Mouse (Mus musculus) embryonic facial prominence, embryonic 15.5 days (tissue): ENCODE data around the gene Hinfp. TPM values are rescaled to one million over a fixed set of nuclear protein-coding genes. Genes with fewer than 3 reads are reported as not detected.
"Not testable (repeated sequence)": the region's sequence is repeated elsewhere in the genome, so short reads cannot be mapped to it uniquely, and the experiment has no call there.

Experiments used
- ATAC-seq: fragments of 200-750 bp; cut with Nextera tagmentation; 2 replicates; pipeline ENCODE4 v1.8.0; 2017; ENCODE audit warnings: low read depth, moderate TSS enrichment; ENCODE audit not compliant: insufficient number of reproducible peaks, low FRiP score, low TSS enrichment
- H3K27ac ChIP-seq: fragments of 300-500 bp; sonication (generic); replicated peaks from 2 replicates; pipeline ENCODE4 v1.5.1; 2015; ENCODE audit warnings: mild to moderate bottlenecking, inconsistent platforms
- H3K27me3 ChIP-seq: fragments of 300-500 bp; sonication (generic); 2 replicates; pipeline ENCODE4 v1.6.1; 2015; ENCODE audit warnings: inconsistent platforms
- H3K36me3 ChIP-seq: fragments of 300-500 bp; sonication (generic); 2 replicates; pipeline ENCODE4 v1.6.1; 2015; ENCODE audit warnings: mild to moderate bottlenecking, inconsistent platforms
- H3K4me1 ChIP-seq: fragments of 300-500 bp; sonication (generic); 2 replicates; pipeline ENCODE4 v1.6.1; 2015; ENCODE audit warnings: inconsistent platforms
- H3K4me2 ChIP-seq: fragments of 300-500 bp; sonication (generic); replicated peaks from 2 replicates; pipeline ENCODE4 v1.6.1; 2015; ENCODE audit warnings: mild to moderate bottlenecking, inconsistent platforms
- H3K4me3 ChIP-seq: fragments of 300-500 bp; sonication (generic); replicated peaks from 2 replicates; pipeline ENCODE4 v1.5.1; 2015; ENCODE audit warnings: mild to moderate bottlenecking, inconsistent platforms
- H3K9ac ChIP-seq: fragments of 300-500 bp; sonication (generic); 2 replicates; pipeline ENCODE4 v1.6.1; 2015; ENCODE audit warnings: inconsistent platforms
- H3K9me3 ChIP-seq: fragments of 300-500 bp; sonication (generic); replicated peaks from 2 replicates; pipeline ENCODE4 v1.6.1; 2016; ENCODE audit warnings: inconsistent platforms
- WGBS: fragments of 180-500 bp; shearing (Covaris S2); methylation state at CpG from one replicate; pipeline ENCODE4 v1.1.7; 2015; 5-methylcytosine and 5-hydroxymethylcytosine counted together
- polyA plus RNA-seq: library from polyadenylated mRNA; unstranded; fragments of >200 nt; fragmentation: Nextera tagmentation; extraction: Ambion mirVana; gene quantifications from 2 replicates; pipeline ENCODE4 v1.2.1, GENCODE M21; 2015

Gene Hinfp
- polyA plus RNA-seq, 1 experiment from 2014 or later = 26.6 TPM

- WGBS = 69% methylated on average over 3 of the region's 3 CpGs
- H3K4me1 ChIP-seq = peaks cover 24% of the 10 kb centered on the region
- no peaks in the 10 kb centered on the region for H3K9me3 ChIP-seq
- H3K36me3 ChIP-seq = peaks cover 40% of the 10 kb centered on the region
- H3K27me3 ChIP-seq = no peaks in the 10 kb centered on the region
- ATAC-seq = no peak
- H3K4me2 ChIP-seq = no peak overlapping the region
- 0 out of 2 replicates have a peak overlapping the region, but pooled peaks have one; percentile 96 for H3K4me3 ChIP-seq
- no peak overlapping the region for H3K9ac ChIP-seq
- H3K27ac ChIP-seq = no peak overlapping the region
Measured at GRCm38 (mm10) chr9:44342173-44342572, 36.7 kb upstream of the Hinfp start.

GRCm38 (mm10) chr9:44341487-44341886 lies 36.0 kb upstream of the Hinfp start:
- no peak overlapping the region for H3K4me3 ChIP-seq
- H3K9me3 ChIP-seq = no peaks in the 10 kb centered on the region
- WGBS = 92% methylated on average over 5 of the region's 5 CpGs
- H3K36me3 ChIP-seq = peaks cover 38% of the 10 kb centered on the region
- H3K27me3 ChIP-seq = no peaks in the 10 kb centered on the region
- ATAC-seq = no peak
- no peak overlapping the region for H3K9ac ChIP-seq
- no peak overlapping the region for H3K4me2 ChIP-seq
- H3K27ac ChIP-seq = no peak overlapping the region
- H3K4me1 ChIP-seq = peaks cover 31% of the 10 kb centered on the region

DNA sequence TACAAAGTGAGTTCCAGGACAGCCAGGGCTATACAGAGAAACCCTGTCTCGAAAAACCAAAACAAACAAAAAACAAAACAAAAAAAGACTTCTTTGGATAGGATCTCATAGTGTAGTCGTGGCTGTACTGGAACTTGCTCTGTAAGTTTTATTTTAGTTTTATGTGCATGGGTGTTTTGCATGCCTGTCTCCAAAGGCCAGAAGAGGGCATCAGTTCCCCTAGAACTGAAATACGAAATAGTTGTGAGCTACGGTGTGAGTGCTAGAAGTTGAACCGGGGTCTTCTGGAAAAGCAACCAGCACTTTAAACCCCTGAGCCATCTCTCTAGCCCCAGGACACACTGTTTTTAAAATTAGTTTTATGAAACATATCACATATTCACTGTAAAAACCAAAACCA lies 33.1 kb upstream of the Hinfp start:
- Histone ChIP-seq H3K27me3 (no peaks in the 10 kb centered on the region), H3K36me3 (peaks cover 42% of the 10 kb centered on the region), H3K4me3 (no peak overlapping the region), H3K9me3 (no peaks in the 10 kb centered on the region), H3K4me1 (peaks cover 39% of the 10 kb centered on the region), H3K4me2 (no peak overlapping the region), H3K27ac (no peak overlapping the region), H3K9ac (no peak overlapping the region)
- no peak for ATAC-seq
- WGBS = 86% methylated on average over 5 of the region's 5 CpGs

GRCm38 (mm10) chr9:44337436-44338169 lies 32.1 kb upstream of the Hinfp start:
- WGBS = 66% methylated on average over 9 of the region's 9 CpGs
- Histone ChIP-seq H3K27me3 (no peaks in the 10 kb centered on the region), H3K4me2 (peak overlapping the region; percentile 76), H3K4me3 (peak overlapping the region; percentile 72), H3K4me1 (peaks cover 31% of the 10 kb centered on the region), H3K36me3 (peaks cover 52% of the 10 kb centered on the region), H3K27ac (peak overlapping the region; percentile 40), H3K9ac (peak overlapping the region; percentile 9; the same call in 1 of the 2 replicates), H3K9me3 (no peaks in the 10 kb centered on the region)
- ATAC-seq = no peak

GRCm38 (mm10) chr9:44336964-44337363 lies 31.5 kb upstream of the Hinfp start:
- WGBS = 59% methylated on average over 3 of the region's 3 CpGs
- Histone ChIP-seq H3K27ac (peak overlapping the region; percentile 34; the same call in 1 of the 2 replicates), H3K4me3 (peak overlapping the region; percentile 72), H3K9ac (peak overlapping the region; percentile 26; the same call in 1 of the 2 replicates), H3K9me3 (no peaks in the 10 kb centered on the region), H3K27me3 (no peaks in the 10 kb centered on the region), H3K4me2 (peak overlapping the region; percentile 76), H3K4me1 (peaks cover 25% of the 10 kb centered on the region), H3K36me3 (peaks cover 57% of the 10 kb centered on the region)
- no peak for ATAC-seq

DNA sequence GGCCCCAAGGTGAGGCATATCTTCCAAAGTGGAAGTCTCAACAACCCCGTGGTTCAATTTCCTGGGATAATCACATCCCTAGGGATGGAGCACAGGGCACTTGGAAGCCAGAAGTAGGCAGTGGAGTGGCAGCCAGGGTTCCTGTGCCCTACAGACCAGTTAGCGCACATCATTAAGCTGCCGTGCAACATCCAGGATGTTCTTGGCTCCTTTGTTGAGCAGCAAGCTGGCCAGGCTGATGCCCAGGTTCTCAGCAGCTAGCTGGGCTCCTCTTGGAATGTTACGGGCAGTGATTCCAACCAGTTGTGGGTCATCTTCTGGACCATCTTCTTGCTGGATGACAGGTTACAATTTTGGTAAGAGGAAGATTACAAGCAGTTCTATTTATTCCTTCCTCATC lies 31.0 kb upstream of the Hinfp start:
- H3K4me3 ChIP-seq = peak overlapping the region; percentile 72
- ATAC-seq, H3K27me3 ChIP-seq, H3K9me3 ChIP-seq: not testable (repeated sequence)
- H3K36me3 ChIP-seq = peaks cover 61% of the 10 kb centered on the region
- peak overlapping the region; percentile 34; the same call in 1 of the 2 replicates for H3K27ac ChIP-seq
- peaks cover 25% of the 10 kb centered on the region for H3K4me1 ChIP-seq
- peak overlapping the region; percentile 76 for H3K4me2 ChIP-seq
- WGBS = 41% methylated on average over 4 of the region's 4 CpGs
- peak overlapping the region; percentile 26; the same call in 1 of the 2 replicates for H3K9ac ChIP-seq

- no peak for ATAC-seq
- H3K36me3 ChIP-seq = peaks cover 63% of the 10 kb centered on the region
Measured at GRCm38 (mm10) chr9:44336093-44336406, 30.6 kb upstream of the Hinfp start.

DNA sequence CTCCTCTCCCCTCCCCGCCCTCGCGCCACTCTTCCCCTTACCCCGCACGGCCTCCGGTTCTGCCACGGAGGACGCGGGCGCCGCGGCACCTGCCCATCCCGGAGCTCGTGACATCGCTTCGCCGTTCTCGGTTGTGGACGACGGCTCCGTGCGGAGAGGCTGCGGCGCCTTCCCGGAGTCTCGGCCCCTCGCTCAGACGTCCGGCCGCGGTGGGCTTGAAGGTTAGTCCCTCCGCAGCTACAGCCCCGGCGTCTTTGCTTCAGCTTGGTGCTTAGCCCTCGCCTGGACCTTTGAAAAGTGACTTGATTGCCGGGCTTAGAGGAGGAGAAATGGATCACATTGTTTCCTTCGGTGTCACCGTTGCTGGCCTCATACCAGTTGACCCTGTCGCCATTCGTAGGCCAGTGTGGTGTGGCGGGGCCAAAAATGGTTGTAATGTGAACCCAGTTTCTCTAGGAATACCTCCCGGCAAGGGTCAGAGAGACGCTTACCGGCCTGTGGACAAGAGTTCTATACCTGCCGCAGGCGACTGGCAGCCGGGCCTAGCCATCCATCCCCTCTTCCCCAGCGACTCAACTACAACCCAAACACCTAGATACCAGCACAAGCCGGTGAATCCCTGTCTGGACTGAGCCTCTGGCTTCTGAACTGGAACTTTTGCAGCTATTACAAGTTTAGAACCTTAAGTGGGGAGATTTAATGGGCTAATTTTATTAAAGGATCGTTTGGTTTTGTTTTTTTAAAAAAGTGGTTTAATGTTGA lies 30.0 kb upstream of the Hinfp start:
- Histone ChIP-seq H3K4me3 (peak overlapping the region; percentile 72), H3K27ac (peak overlapping the region; percentile 96), H3K9ac (peak overlapping the region; percentile 79), H3K9me3 (no peaks in the 10 kb centered on the region), H3K4me2 (peak overlapping the region; percentile 76), H3K27me3 (no peaks in the 10 kb centered on the region), H3K36me3 (peaks cover 63% of the 10 kb centered on the region), H3K4me1 (peaks cover 25% of the 10 kb centered on the region)
- under 1% methylated on average over 50 of the region's 50 CpGs for WGBS
- ATAC-seq = peak; percentile 2; the same call in 1 of the 2 replicates

More at GRCm38 (mm10) chr9:44336093-44336406, 30.6 kb upstream of the Hinfp start:
- H3K4me1 ChIP-seq = peaks cover 25% of the 10 kb centered on the region
- no peaks in the 10 kb centered on the region for H3K9me3 ChIP-seq
- WGBS = under 1% methylated on average over 5 of the region's 5 CpGs
- H3K27ac ChIP-seq = peak overlapping the region; percentile 96; the same call in 1 of the 2 replicates
- H3K9ac ChIP-seq = peak overlapping the region; percentile 79
- peak overlapping the region; percentile 72 for H3K4me3 ChIP-seq
- peak overlapping the region; percentile 76 for H3K4me2 ChIP-seq
- H3K27me3 ChIP-seq = no peaks in the 10 kb centered on the region

GRCm38 (mm10) chr9:44334396-44335330 lies 29.2 kb upstream of the Hinfp start, which contains the start of gene H2afx:
H2afx (plus strand) TSS chr9:44334694.
- H3K27ac ChIP-seq = peak within 1 kb of the TSS; percentile 96
- H3K4me1 ChIP-seq = peaks cover 25% of the 10 kb centered on the region
- no peaks in the 10 kb centered on the region for H3K9me3 ChIP-seq
- WGBS = under 1% methylated on average over 91 of the region's 91 CpGs
- H3K4me3 ChIP-seq = peak within 1 kb of the TSS; percentile 72
- ATAC-seq = peak; percentile 95
- H3K27me3 ChIP-seq = no peaks in the 10 kb centered on the region
- peak within 1 kb of the TSS; percentile 76 for H3K4me2 ChIP-seq
- peak within 1 kb of the TSS; percentile 79 for H3K9ac ChIP-seq
- H3K36me3 ChIP-seq = peaks cover 64% of the 10 kb centered on the region

DNA sequence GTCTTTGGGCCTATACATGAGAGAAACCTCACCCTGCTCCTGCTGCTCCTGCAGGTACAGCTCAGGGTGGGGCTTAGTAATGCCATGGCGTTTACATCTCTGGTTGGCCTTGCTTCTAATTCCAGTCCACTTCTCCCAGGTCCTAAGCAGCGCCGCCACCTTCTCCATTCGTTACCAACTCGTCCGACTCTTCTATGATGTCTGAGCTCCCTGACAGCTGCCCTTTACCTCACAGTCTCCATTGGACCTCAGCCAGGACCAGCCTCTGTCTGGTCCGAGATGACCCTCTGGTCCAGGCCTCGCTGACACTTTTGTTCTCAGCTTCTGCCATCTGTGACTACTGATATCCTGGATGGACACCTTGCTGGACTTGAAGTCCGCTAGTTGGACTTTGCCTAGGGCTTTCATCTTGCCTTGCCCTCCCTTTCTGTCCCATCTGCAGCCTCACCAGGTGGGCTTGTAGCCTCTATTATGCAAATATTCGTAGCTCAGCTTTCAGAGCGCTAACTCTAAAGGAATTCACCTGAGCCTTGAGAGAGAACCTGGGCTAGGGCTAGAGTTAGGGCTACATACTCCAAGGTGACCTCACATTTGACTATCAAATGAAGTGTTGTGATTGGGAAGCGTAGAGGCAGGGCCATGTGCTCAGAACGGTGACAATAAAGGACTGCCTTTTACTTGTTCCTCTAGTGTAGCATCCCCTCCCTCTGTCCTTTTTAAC lies 27.6 kb upstream of the Hinfp start:
- no peak for ATAC-seq
- Histone ChIP-seq H3K27me3 (no peaks in the 10 kb centered on the region), H3K27ac (no peak overlapping the region), H3K4me2 (no peak overlapping the region), H3K36me3 (peaks cover 61% of the 10 kb centered on the region), H3K9me3 (no peaks in the 10 kb centered on the region), H3K4me3 (no peak overlapping the region), H3K4me1 (peaks cover 25% of the 10 kb centered on the region), H3K9ac (no peak overlapping the region)
- WGBS = 95% methylated on average over 13 of the region's 13 CpGs
